Mouse (Mus musculus) monocyte, adult 2 months (primary cell): ENCODE data around the gene Rpf2.

Experiments
- DNase-seq, 2 experiments: peaks; one replicate each; pipeline ENCODE4 v3.0.0; 2022; ENCODE audit warnings: low spot score in 2 of 2, low read depth in 1 of 2

The Rpf2 gene

GRCm38 (mm10) chr10:40246374-40247165 is at the start of gene Rpf2:
Gene Rpf2 (minus strand): TSS chr10:40247036.
- DNase-seq, result peak; percentile 20 to 58

- DNase-seq, result no peak
Measured at GRCm38 (mm10) chr10:40292640-40293039, 45.8 kb upstream of the Rpf2 start.

- DNase-seq, result no peak
Measured at GRCm38 (mm10) chr10:40286767-40287166, 39.9 kb upstream of the Rpf2 start.

DNA sequence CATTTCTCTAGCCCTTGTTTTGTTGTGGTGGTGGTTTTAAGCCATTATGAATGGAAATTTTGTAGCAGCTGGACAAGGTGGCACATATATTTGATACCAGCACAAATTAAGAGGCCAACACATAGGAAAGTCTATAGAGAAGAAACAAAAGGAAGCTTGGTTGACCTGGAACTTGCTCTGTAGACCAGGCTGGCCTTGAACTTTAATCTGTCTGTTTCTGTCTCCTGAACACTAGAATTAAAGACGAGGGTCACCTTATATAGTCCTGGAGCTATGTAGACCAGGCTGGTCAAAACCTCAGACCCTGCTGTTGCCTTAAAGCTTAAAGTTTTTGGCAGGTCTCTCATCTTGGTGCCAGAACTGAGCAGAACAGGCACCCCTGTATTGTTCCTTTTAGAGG is 38.7 kb upstream of the Rpf2 start:
- DNase-seq, result no peak

DNA sequence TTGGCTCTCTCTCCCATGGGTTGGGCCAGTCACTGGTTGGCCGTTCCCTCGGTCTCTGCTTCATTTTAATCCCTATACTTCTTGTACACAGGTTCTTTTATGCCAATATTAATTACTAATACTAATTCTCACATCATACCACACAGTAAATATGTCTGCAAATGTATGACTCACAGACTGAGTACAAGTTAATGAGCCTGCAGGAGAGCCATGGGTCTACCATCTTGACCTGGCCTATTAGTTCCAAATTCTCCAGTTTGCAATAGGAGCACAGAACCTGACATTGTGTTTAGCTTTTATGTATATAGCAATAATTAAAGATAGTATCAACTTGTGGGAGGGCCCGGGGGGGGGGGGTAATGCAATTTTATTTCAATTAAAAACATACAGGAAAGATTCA is 38.2 kb upstream of the Rpf2 start:
- no peak for DNase-seq

DNA sequence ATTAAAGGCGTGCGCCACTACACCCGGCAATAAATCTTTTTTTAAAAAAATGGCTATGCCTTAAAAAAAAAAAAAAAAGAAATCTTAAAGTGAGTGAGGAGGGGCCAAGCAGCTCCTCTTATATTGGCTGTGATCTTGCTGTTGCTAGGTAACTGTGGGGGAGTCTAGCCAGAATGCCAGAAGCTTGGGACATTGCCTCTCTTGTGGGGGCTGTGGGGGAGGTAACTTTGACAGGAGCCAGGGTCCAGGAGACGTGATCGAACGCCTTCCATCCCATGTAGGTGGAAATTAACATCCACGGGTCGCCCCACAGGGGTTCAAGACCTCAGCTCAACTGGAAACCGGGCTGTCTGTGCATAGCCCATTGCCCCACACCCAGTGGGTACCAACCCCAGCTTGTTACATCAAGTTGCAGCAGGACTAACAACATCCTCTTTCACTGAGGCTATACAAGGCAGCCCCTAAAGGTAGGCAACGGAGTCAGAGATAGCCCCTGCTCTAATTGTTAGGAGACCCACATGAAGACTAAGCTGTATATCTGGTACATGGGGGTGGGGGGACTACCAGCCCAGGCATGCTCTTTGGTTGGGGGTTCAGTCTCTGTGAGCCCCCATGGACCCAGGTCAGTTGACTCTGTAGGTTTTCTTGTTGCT is 37.5 kb upstream of the Rpf2 start:
- no peak for DNase-seq

GRCm38 (mm10) chr10:40283636-40284035 is 36.8 kb upstream of the Rpf2 start:
- DNase-seq, result no peak

GRCm38 (mm10) chr10:40281565-40281964 is 34.7 kb upstream of the Rpf2 start:
- DNase-seq, result no peak

DNA sequence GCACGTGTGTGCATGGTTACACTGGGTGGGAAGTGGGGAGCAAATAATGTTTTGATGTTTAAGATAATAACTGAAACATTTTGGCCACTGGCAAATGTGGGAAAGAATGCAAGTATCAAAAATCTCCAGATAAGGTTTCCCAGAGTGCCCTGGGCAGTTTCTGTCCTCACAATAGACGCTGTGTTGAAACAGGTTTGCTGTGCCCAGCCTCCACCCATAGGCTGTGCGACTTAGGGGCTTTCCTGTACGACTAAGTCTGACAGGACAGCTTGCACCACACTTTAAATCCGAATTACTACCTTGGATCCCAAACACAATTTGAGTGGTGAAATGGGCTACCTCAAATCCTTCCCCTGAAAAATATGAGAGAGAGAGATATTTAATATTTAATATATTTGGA is 31.5 kb upstream of the Rpf2 start:
- no peak for DNase-seq

GRCm38 (mm10) chr10:40275991-40276390 is 29.2 kb upstream of the Rpf2 start:
- peak; percentile 49 to 60 for DNase-seq

GRCm38 (mm10) chr10:40273938-40274337 is 27.1 kb upstream of the Rpf2 start:
- DNase-seq, result no peak

DNA sequence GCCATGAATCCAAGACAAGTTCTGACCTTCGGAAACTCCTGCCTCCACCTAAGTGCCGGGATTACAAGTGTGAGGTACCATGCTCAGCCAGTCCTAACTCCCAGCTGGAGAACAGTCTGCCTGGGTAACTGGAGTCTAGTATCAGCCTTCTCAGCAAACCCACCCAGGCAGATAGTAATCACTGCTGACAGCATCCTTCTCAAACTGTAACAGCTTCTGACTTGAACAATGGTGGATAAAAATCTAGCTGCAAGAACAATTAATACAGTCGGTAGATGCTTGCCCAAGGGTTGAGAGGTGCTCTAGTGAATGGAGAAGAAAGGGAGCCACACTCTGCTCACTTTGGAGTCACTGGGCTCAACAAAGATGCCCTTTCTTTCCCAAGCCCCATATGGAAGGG is 24.4 kb upstream of the Rpf2 start:
- no peak for DNase-seq

- DNase-seq, result no peak
Measured at GRCm38 (mm10) chr10:40264920-40265319, 18.1 kb upstream of the Rpf2 start.

- DNase-seq, result no peak
Measured at GRCm38 (mm10) chr10:40263691-40264090, 16.9 kb upstream of the Rpf2 start.

DNA sequence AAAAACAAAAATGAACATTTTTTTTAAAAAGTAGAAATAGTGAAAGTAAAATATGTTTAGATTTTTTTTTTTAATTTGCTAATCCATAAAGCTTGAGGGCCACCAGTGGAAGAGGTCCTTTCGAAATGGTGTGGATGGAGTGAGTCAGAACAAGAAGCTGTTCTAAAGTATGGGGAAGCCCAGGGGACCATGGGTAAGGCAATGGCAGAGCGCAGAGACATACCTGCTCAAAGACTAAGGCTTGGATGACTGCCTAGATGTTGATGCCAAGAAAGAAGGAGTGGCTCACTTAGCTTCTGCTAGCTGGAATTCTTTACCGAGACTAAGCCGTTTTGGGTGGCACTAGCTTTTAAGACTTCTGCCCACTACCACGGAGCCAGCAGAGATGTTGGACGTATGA is 15.4 kb upstream of the Rpf2 start:
- no peak for DNase-seq

DNA sequence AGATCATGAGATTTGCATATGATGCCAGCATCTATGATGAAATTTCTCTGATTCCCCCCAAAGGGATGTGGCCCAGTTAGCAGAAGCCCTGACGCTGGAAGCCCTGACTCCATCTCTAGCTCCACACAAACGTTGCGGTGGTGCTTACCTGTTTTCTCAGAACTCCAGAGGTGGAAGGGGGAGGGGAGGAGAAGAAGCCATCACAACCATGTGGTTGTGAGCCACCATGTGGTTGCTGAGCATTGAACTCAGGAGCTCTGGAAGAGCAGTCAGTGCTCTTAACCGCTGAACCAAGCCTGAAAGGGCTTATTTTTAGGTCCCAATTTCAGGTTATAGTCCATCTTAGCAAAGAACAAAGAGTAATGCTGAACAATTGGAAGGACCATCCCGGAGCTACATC is 13.5 kb upstream of the Rpf2 start:
- DNase-seq, result no peak

- no peak for DNase-seq
Measured at GRCm38 (mm10) chr10:40259542-40259941, 12.7 kb upstream of the Rpf2 start.

GRCm38 (mm10) chr10:40258976-40259375 is 12.1 kb upstream of the Rpf2 start:
- no peak for DNase-seq

GRCm38 (mm10) chr10:40258401-40258966 is 11.6 kb upstream of the Rpf2 start:
- peak; percentile 42 to 59 for DNase-seq

GRCm38 (mm10) chr10:40257414-40258255 is 10.8 kb upstream of the Rpf2 start, which contains the start of gene Gtf3c6:
Gene Gtf3c6 (minus strand): TSS chr10:40258108.
- DNase-seq, result peak; percentile 75 to 89

DNA sequence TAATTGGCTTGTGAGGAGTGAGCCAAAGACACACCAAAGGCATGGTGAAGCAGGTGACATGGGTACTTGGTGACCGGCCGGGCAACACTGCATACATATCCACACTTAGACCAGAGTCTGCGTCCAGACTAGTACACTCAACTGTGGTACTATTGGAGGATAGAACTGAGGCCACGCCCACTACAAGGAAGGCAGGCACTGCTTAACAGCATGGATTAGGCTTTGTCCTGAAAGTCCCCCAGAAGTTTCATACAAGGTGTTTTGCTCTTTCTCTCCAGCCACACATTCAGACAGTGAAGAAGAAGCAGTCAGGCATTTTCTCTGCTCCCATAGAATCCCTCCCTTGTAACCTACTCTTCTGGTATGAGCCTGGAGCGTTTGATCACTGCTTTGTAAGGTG is 9.9 kb upstream of the Rpf2 start:
- no peak for DNase-seq
